Mouse (Mus musculus) myocyte (in vitro differentiated cells): ENCODE measurements around the gene Pltp.

ENCODE experiments used
- CEBPB ChIP-seq: IDR thresholded peaks from 2 replicates; pipeline ENCODE4 v1.6.1; 2011; ENCODE audit warnings: mild to moderate bottlenecking, moderate library complexity; ENCODE audit not compliant: poor library complexity, insufficient read depth, severe bottlenecking
- E2F4 ChIP-seq: IDR thresholded peaks from one replicate; pipeline ENCODE4 v1.6.1; 2011; ENCODE audit warnings: mild to moderate bottlenecking, control low read depth, moderate library complexity; ENCODE audit not compliant: insufficient read depth
- MYOG ChIP-seq, 3 experiments: IDR thresholded peaks; one replicate each; pipeline ENCODE4 v1.6.1; 2011; ENCODE audit warnings: control low read depth in 2 of 3, low read depth in 2 of 3, mild to moderate bottlenecking in 2 of 3; ENCODE audit not compliant: insufficient read length in 2 of 3, control insufficient read depth in 1 of 3, insufficient read depth in 1 of 3
- POLR2A ChIP-seq: IDR thresholded peaks from one replicate; pipeline ENCODE4 v1.6.1; 2011; ENCODE audit warnings: low read depth, mild to moderate bottlenecking, control low read depth, moderate library complexity; ENCODE audit not compliant: insufficient read length
- POLR2AphosphoS2 ChIP-seq: IDR thresholded peaks from one replicate; pipeline ENCODE4 v1.6.1; 2011; ENCODE audit warnings: low read depth, control low read depth; ENCODE audit not compliant: insufficient read length
- TCF12 ChIP-seq: IDR thresholded peaks from one replicate; pipeline ENCODE4 v1.6.1; 2011; ENCODE audit warnings: mild to moderate bottlenecking, control low read depth; ENCODE audit not compliant: poor library complexity, insufficient read depth, severe bottlenecking
- USF1 ChIP-seq: IDR thresholded peaks from one replicate; pipeline ENCODE4 v1.6.1; 2011; ENCODE audit warnings: low read depth, mild to moderate bottlenecking, control low read depth, moderate library complexity

GRCm38 (mm10) chr2:164805332-164805718 lies 52.2 kb downstream of the Pltp start:
- TF ChIP-seq POLR2AphosphoS2 (no peak), POLR2A (no peak), TCF12 (no peak), E2F4 (no peak), USF1 (no peak), MYOG (IDR thresholded peaks at IDR 0.05; ENCODE audit: control insufficient read depth in 1 of 3, insufficient read depth in 1 of 3, insufficient read length in 2 of 3, low read depth in 2 of 3) (no peak), CEBPB (no peak)
